Mouse (Mus musculus) lung, postnatal 36 days (tissue): ENCODE measurements at regions not wholly inside any gene's neighbourhood (a gene's known extent, or its start where the extent isn't known, plus 50 kb on each side); places are given as distances from the start of the nearest gene placed in this dataset.
"Not testable (repeated sequence)": the region's sequence is repeated elsewhere in the genome, so short reads cannot be mapped to it uniquely, and the experiment has no call there.

Experiments used
- DNase-seq: peaks from one replicate; pipeline ENCODE4 v3.0.0; 2022; ENCODE audit warnings: mixed read lengths

DNA sequence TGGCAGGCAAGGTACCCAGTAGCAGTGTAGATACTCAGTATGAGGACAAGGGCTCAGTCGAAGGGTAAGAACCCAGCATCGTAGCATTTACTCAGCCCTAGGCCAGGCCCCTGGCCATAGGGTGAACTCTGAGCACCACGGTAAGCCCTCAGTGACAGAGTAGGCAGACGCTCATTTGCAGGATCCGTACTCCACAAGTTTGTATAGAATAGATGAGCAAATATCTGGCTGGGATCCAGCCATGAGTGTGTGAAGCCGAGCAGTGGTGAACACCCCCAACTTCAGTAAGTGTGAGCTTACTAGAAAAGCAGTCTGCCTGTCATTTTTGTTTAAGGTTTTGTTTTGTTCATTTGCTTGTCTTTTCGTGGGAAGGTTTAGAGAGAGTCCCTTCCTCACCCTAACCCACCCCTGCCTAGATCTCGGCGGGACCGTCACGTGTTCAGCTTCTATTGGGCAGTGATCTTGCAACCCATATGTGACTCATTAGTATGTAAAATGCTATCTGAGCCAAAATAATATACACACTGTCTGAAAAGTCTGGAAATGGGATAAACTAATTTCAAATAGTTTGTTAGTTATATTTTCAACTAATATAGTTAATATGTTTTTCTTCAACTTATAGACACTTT is 76.3 kb downstream of the Gm5447 start:
- no peak for DNase-seq

GRCm38 (mm10) chr13:31051586-31051985 is 77.6 kb downstream of the Gm5447 start:
- DNase-seq = not testable (repeated sequence)

DNA sequence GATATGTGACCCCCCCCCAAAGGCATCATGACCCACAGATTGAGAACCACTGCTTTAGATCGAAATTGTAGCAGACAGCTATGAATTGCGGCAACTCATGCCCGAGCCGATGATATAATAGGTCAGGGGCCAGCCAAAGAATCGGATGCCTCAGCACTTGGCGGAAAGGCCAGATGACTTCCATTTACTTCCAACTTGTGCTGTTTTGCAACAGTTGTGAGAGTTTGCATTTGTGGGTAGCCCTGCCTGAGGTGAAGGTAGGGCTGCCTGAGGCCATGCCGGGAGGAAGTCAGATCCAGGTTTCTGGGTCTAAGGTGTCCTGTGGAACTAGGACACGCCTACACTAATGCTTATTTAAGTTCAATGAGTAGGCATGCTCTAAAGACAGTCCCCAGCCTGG is 80.4 kb downstream of the Gm5447 start:
- peak; percentile 58 for DNase-seq

DNA sequence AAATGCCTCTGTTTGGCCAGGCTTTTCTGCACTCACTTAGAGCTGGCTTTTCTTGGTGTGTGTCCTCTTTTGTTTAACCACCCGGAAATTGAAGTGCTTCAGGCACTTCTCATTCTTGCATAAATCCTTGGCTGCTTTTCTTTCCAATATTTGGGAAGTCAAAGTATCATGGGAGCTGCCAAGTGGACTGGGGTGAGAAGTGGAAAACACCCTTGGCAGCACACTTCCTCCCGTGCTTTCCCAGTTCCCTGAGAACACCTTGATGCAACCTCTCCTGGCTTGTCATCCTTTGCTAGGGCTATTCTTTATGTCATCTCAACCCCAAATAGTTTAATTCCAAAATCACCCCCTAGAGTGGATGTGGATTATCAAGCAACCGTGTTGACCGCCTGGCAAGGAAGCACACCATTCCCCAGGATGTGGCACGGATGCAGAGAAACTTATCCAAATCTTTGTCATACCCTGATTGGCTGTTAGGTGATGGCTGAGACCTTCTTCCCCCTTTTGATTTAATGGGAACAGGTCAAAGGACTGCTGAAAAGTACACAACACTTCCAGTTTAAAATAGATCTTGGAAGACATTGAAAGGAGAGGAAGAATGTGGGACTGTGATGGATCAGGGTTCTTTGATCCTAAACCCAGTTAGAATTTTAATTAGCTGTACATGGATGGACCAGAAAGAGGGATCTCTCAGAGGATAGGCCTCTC is 81.5 kb downstream of the Gm5447 start:
- peak; percentile 81 for DNase-seq

DNA sequence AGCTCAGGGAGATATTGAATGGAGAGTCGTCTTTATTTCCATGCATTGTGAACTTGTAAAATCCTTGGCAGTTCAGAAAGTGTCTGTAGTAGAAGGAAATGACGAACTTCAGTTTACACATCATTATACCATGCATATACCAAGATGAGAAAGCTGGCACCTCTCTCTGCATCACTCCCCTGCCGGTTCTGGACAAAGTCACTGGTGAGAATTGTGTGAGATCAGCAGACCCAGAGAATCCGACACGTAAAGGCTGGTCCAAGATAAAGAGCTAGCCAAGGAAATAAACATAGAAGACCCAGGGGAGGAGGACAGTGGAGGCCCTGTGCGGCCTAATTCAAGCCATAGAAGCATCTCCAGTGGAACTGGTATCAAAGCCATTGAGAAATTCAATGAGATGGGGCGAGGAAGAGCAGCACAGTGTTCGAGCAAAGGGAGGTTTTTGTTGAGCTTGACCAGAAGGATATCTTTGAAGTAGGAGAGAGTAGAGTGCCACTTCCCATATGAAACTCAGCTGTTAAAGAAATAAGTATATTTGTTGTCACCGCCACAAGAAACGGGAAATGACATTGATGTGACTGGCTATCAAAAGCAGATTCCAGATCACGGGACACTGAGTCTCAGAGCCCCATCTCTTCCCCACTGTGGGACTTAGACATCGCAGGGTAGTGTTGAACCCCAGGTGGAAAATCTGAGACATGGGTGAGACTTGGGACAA is 82.3 kb downstream of the Gm5447 start:
- peak; percentile 20 for DNase-seq

GRCm38 (mm10) chr13:31060916-31061431 is 87.0 kb downstream of the Gm5447 start:
- no peak for DNase-seq

- DNase-seq = no peak
These were observed 94.3 kb downstream of the Gm5447 start for GRCm38 (mm10) chr13:31068343-31068742.

GRCm38 (mm10) chr13:31076541-31076940 is 102.5 kb downstream of the Gm5447 start:
- peak; percentile 60 for DNase-seq

DNA sequence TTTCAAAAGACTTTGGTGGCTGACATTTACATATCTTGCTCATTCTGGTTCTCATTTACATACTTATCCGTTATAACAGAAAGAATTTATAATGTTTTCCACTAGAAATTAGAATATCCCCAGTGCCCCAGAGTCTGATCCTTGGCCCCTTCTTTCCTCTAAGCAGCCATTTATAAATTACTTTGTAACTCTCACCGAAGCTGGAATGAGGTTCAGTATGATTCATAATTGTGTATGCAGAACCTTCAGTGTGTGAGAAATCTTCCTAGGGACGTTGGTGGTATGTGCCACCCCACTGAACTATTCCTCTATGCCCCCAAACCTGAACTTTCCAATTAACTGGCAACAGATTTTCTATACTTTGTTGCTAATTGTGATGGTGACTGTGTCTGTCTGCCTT is 104.7 kb downstream of the Gm5447 start:
- no peak for DNase-seq

- DNase-seq = no peak
These were observed 106.2 kb downstream of the Gm5447 start for GRCm38 (mm10) chr13:31080215-31080614.

DNA sequence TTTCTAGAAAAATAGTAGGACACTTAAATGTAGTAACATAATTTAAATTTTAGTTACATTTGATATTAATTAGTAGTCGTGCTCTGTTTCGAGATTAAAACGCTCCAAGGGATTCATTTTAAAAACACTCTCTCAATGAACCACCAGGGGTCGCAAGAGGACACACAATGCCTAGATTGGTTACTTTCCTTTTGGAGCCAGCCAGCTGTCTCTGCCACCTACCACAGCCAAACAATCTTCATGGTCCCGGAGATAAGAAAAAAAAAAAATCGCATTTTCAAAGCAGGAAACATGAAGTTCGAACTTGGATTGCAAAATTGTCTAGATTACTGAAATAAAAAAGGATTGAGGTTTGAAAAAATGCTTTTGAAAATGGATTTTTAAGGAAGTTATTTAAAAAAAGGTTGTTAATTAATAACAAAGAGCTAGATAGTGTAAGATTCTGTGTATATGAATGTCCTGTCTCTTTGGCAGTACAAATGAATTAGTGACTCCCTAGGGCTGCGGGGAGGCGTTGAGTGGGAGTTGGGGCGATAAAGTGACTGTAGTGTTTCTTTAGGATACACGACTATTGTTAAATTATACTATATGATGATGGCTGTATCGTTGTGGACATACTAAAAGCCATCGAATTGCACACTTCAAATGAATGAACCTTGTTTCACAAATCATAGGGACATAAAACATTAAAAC is 108.6 kb downstream of the Gm5447 start:
- DNase-seq = peak; percentile 92

DNA sequence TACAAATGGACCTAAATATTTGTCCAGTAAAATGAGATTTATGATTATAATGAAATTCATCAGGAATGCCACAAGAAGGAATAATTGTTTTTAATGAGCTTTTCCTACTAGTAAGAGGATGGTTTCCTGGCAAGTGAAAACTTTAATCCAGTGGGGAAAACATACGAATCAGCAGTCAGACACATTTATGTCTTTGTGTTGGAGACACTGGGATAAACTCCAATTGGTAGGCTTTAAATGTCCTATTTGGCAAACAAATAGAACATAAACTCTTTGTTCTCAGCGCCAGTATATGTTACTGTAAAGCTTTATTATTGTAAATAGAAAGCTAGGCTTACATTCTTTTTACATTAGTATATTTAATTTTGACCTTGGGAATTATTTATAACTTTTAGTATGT is 127.0 kb downstream of the Gm5447 start:
- no peak for DNase-seq

- no peak for DNase-seq
These were observed 133.4 kb downstream of the Gm5447 start for GRCm38 (mm10) chr13:31107434-31107833.

DNA sequence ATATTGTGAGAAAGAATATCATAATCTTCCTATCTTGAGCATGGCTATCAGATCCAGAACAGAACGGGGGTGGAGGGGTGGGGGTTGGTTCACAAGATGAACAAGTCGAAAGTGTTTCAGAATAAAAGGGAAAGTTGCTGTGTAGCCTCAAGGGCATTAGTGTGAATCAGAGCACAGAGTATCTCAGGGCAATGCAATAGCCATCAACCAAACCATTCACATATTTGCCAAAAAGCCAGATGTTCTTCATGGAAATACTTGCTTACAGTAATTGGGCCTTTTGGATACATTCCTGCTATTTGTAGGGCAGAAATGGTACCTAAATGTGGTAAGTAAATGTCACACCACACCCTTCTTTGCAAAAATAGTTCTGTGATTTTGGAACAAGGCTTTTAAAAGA is 135.2 kb downstream of the Gm5447 start:
- no peak for DNase-seq

GRCm38 (mm10) chr13:31122689-31123088 is 148.7 kb downstream of the Gm5447 start:
- no peak for DNase-seq

DNA sequence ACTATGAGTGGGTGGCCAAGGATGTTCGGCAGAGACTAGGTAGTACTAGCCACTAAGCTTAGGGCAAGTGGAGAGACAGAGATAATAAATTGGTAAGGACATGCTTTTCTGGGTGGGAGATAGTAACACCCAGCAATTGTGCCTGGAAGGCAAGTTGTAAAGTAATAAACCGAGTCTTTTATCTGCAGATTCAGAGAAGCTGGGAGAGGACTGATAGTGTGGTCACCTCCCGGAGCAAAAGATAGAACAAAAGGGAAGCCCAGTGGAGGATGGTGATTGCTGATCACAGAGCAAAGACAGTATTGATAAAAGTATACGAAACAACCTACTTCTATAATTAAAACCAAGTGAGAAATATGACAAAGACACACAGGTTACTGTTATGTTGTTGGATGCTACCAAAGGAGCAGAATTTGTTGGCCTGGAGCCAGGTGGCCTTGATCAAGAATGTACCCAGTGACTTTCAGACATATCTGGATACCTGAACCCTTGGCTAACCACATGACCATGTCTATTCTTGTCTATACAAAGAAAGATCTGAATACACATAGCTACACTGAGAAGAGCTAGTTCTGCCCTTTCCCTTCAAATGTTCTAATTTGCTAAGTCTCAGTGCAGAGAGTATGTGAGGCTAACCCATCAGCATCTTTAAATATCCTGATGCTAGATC is 150.7 kb downstream of the Gm5447 start:
- DNase-seq = no peak

DNA sequence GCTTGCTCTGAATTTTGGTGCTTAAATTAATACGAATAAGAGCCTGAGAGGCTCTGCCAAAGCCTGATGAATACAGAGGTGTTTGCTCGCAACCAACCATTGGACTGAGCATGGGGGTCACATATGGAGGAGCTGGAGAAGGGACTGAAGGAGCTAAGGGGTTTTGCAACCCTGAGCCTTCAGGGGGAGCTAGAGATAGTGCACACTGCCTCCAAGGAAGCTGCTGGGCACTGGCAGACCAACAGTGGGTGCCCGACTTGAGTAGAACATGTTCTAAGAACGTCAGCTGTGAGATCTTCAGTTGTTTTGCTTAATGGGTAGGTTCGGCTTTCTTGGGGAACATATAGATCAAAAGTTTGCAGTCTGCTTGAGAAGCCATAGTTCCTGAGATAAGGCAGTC is 158.5 kb downstream of the Gm5447 start:
- DNase-seq = peak; percentile 44

DNA sequence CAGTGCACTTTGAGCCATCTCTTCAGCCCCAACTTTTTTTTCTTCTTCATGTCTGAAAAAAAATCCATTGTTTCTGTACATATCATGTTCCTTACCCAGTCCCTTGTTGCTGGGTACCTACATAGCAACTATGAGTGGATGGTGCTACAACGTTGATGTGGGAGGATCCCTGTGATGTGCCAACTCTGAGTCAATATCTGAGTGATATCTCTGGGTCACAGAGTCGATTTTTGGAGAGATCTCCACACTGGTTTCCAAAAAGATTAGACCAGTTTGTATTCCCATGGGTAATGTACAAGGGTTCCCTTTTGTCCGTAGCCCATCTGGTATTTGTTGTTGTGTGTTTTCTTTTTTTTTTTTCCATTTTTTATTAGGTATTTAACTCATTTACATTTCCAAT is 165.7 kb downstream of the Gm5447 start:
- no peak for DNase-seq

DNA sequence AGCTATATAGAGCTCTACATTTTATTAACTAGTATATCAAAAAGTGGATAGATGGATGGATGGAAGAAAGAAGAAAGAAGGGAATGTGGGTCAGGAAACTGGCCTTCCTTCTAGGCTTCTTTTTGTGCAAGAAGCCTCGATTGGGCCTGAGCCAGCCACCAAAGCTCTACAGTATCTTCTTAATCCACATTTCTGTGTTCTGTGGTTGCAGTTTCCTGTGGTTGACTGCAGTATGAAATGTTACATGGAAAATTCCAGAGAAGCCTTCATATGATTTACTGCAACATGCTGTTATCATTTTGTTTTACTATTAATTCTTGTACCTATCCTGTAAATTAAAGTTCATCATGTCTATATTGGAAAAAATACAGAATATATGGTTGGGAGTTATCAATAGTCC is 173.3 kb downstream of the Gm5447 start:
- DNase-seq = no peak

DNA sequence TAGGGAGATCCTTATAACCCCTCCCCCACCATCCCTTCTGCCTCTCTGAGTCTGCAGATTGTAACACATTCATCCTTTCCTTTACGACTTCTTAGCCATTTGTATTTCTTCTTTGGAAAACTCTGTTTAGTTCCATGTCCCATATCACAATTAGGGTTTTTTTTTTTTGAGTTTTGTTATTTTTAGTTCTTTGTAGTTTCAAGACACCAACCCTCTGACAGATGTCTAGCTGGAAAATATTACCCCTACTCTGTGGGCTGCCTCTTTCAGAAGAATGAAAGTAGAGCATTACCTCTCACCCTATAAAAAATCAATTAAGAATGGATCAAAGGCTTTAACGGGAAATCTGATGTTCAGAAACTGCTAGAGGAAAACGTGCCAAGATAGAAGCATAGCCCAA is 180.1 kb downstream of the Gm5447 start:
- DNase-seq = no peak

- DNase-seq = no peak
These were observed 190.0 kb downstream of the Gm5447 start for GRCm38 (mm10) chr13:31163878-31164495.

GRCm38 (mm10) chr13:31166286-31166685 is 192.3 kb downstream of the Gm5447 start:
- no peak for DNase-seq
